Mouse (Mus musculus) gastrocnemius, adult 18-20 months (tissue): ENCODE data around the gene Rgs5. TPM values are rescaled to one million over a fixed set of nuclear protein-coding genes. Genes with fewer than 3 reads are reported as not detected.

Source experiments
- DNase-seq: peaks from one replicate; pipeline ENCODE4 v3.0.0; 2021; ENCODE audit warnings: low spot score
- long read RNA-seq, 2 experiments: library from polyadenylated mRNA; stranded (forward); transcript quantifications; one replicate each; pipeline ENCODE4 v2.0.0; 2021
- total RNA-seq, 2 experiments: library from RNA; stranded (reverse); gene quantifications; 2 replicates each; pipeline ENCODE4 v1.2.3; 2021

Rgs5 gene
- total RNA-seq, result 100 to 1,000 TPM; 153 to 188 TPM
- long read RNA-seq, experiment 1, full-length matches to known transcripts, result 204 of 224 reads
- long read RNA-seq, experiment 1, partial matches to known transcripts, result 18 of 224 reads
- long read RNA-seq, experiment 1, other reads (novel, unspliced or antisense), result 2 of 224 reads
- long read RNA-seq, experiment 2, full-length matches to known transcripts, result 88 of 105 reads
- long read RNA-seq, experiment 2, partial matches to known transcripts, result 3 of 105 reads
- long read RNA-seq, experiment 2, other reads (novel, unspliced or antisense), result 14 of 105 reads

GRCm38 (mm10) chr1:169655256-169655655 lies at the start of gene Rgs5:
TSS of gene Rgs5 (plus strand) at chr1:169655501.
- peak; percentile 24 for DNase-seq

GRCm38 (mm10) chr1:169606164-169606563 lies 49.1 kb upstream of the Rgs5 start:
- no peak for DNase-seq

- DNase-seq, result no peak
These were observed 25.6 kb upstream of the Rgs5 start for GRCm38 (mm10) chr1:169629738-169630137.

GRCm38 (mm10) chr1:169637251-169637750 lies 18.0 kb upstream of the Rgs5 start:
- DNase-seq, result peak; percentile 11

- DNase-seq, result no peak
These were observed 10.2 kb upstream of the Rgs5 start for GRCm38 (mm10) chr1:169644884-169645653.

GRCm38 (mm10) chr1:169659479-169659878 lies 4.2 kb downstream of the Rgs5 start:
- DNase-seq, result no peak

- DNase-seq, result no peak
These were observed 12.0 kb downstream of the Rgs5 start for GRCm38 (mm10) chr1:169667328-169667727.

GRCm38 (mm10) chr1:169670705-169671104 lies 15.4 kb downstream of the Rgs5 start:
- peak; percentile 15 for DNase-seq

- no peak for DNase-seq
These were observed 16.5 kb downstream of the Rgs5 start for GRCm38 (mm10) chr1:169671801-169672200.

GRCm38 (mm10) chr1:169672272-169672671 lies 17.0 kb downstream of the Rgs5 start:
- DNase-seq, result no peak

- DNase-seq, result no peak
These were observed 18.8 kb downstream of the Rgs5 start for GRCm38 (mm10) chr1:169674116-169674515.

GRCm38 (mm10) chr1:169676751-169677150 lies 21.4 kb downstream of the Rgs5 start:
- peak; percentile 30 for DNase-seq

- no peak for DNase-seq
These were observed 25.3 kb downstream of the Rgs5 start for GRCm38 (mm10) chr1:169680455-169681208.

GRCm38 (mm10) chr1:169682775-169683497 lies 27.6 kb downstream of the Rgs5 start:
- no peak for DNase-seq

- no peak for DNase-seq
These were observed 30.0 kb downstream of the Rgs5 start for GRCm38 (mm10) chr1:169685257-169685656.

- no peak for DNase-seq
These were observed 37.7 kb downstream of the Rgs5 start for GRCm38 (mm10) chr1:169693040-169693439.

- no peak for DNase-seq
These were observed 38.2 kb downstream of the Rgs5 start for GRCm38 (mm10) chr1:169693537-169693936.

- no peak for DNase-seq
These were observed 40.1 kb downstream of the Rgs5 start for GRCm38 (mm10) chr1:169695356-169695755.

GRCm38 (mm10) chr1:169697236-169697635 lies 41.9 kb downstream of the Rgs5 start:
- no peak for DNase-seq

- DNase-seq, result no peak
These were observed 43.9 kb downstream of the Rgs5 start for GRCm38 (mm10) chr1:169699184-169699583.

GRCm38 (mm10) chr1:169704395-169705087 lies 49.2 kb downstream of the Rgs5 start:
- DNase-seq, result no peak
